Mouse (Mus musculus) lung, embryonic 16.5 days (tissue): ENCODE results near the gene Cry1. TPM values are rescaled to one million over a fixed set of nuclear protein-coding genes. Genes with fewer than 3 reads are reported as not detected.

Experiments
- ATAC-seq: fragments of 200-750 bp; cut with Nextera tagmentation; 2 replicates; pipeline ENCODE4 v1.8.0; 2017; ENCODE audit warnings: low read depth, mild to moderate bottlenecking, moderate library complexity
- H3K27ac ChIP-seq: fragments of 300-500 bp; sonication (generic); 2 replicates; pipeline ENCODE4 v1.5.1; 2014; ENCODE audit warnings: mild to moderate bottlenecking, control low read depth, low read length
- H3K27me3 ChIP-seq: fragments of 300-500 bp; sonication (generic); 2 replicates; pipeline ENCODE4 v1.6.1; 2014; ENCODE audit warnings: low read depth, low read length, mixed read lengths; ENCODE audit not compliant: control insufficient read depth, insufficient read depth
- H3K36me3 ChIP-seq: fragments of 300-500 bp; sonication (generic); 2 replicates; pipeline ENCODE4 v1.6.1; 2014; ENCODE audit warnings: low read length; ENCODE audit not compliant: control insufficient read depth, insufficient read depth
- H3K4me1 ChIP-seq: fragments of 300-500 bp; sonication (generic); replicated peaks from 2 replicates; pipeline ENCODE4 v1.6.1; 2014; ENCODE audit warnings: low read length, mixed read lengths; ENCODE audit not compliant: control insufficient read depth, insufficient read depth
- H3K4me2 ChIP-seq: fragments of 300-500 bp; sonication (generic); 2 replicates; pipeline ENCODE4 v1.6.1; 2014; ENCODE audit warnings: low read depth, low read length, control low read depth
- H3K4me3 ChIP-seq: fragments of 300-500 bp; sonication (generic); 2 replicates; pipeline ENCODE4 v1.5.1; 2014; ENCODE audit warnings: mild to moderate bottlenecking, low read length, control low read depth
- H3K9ac ChIP-seq: fragments of 300-500 bp; sonication (generic); 2 replicates; pipeline ENCODE4 v1.6.1; 2014; ENCODE audit warnings: low read length, control low read depth
- H3K9me3 ChIP-seq: fragments of 300-500 bp; sonication (generic); 2 replicates; pipeline ENCODE4 v1.6.1; 2016; ENCODE audit warnings: low read length; ENCODE audit not compliant: control insufficient read depth
- WGBS: fragments of 180-500 bp; shearing (Covaris S2); extraction: QIAGEN DNeasy Blood & Tissue Kit; methylation state at CpG from one replicate; pipeline ENCODE4 v1.1.7; 2014; 5-methylcytosine and 5-hydroxymethylcytosine counted together
- polyA plus RNA-seq: library from polyadenylated mRNA; unstranded; fragments of >200 nt; fragmentation: Nextera tagmentation; extraction: Ambion mirVana; gene quantifications from 2 replicates; pipeline ENCODE4 v1.2.1, GENCODE M21; 2015

The Cry1 gene
- polyA plus RNA-seq, 1 experiment from 2014 or later, result 28.2 TPM

DNA sequence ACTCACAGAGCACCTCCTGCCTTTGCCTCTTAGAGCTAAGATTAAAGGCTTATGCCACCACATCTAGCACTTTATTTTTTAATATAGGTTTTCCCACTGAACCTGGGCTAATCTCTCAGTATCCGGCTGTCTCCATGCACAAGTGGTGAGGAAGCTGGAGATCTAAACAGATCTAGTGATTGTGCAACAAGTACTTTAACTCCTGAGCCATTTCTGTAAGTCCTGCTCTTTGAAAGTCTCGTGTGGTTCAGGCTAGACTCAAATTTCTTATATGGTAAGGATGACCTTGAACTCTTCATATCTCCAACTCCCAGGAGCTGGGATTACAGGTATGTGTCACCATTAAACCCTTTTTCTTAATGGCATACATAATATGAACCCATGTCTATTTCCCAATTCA is 8.2 kb downstream of the Cry1 start:
- Histone ChIP-seq H3K4me3 (no peak overlapping the region), H3K9me3 (no peaks in the 10 kb centered on the region), H3K4me1 (no peaks in the 10 kb centered on the region), H3K9ac (no peak overlapping the region), H3K27me3 (no peaks in the 10 kb centered on the region), H3K27ac (no peak overlapping the region), H3K36me3 (no peaks in the 10 kb centered on the region), H3K4me2 (no peak overlapping the region)
- ATAC-seq, result no peak
- WGBS, result 40% methylated on average over 2 of the region's 2 CpGs

DNA sequence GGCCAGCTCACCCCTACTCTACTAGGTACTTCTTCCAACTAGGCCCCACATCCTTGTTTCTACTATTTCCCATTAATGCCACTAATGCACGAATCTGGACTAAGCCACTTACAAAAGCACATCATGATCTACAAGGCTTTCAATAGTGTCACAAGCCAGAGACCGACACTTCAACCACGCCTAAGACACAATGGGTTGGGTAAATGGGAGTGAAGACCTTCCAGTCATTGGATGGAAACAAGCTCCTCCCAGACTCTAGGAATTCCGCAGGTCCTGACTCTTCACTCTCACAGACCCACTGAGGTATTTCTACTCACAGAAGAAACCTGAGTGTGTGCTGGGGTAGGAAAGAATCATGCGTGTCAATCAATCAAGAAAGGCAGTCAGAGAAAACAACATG is 19.6 kb downstream of the Cry1 start:
- H3K27ac ChIP-seq, result no peak overlapping the region
- 85% methylated on average over 5 of the region's 5 CpGs for WGBS
- no peak for ATAC-seq
- H3K4me3 ChIP-seq, result no peak overlapping the region
- peaks cover 2% of the 10 kb centered on the region for H3K4me1 ChIP-seq
- no peaks in the 10 kb centered on the region for H3K27me3 ChIP-seq
- no peaks in the 10 kb centered on the region for H3K9me3 ChIP-seq
- no peak overlapping the region for H3K9ac ChIP-seq
- no peak overlapping the region for H3K4me2 ChIP-seq
- H3K36me3 ChIP-seq, result no peaks in the 10 kb centered on the region

DNA sequence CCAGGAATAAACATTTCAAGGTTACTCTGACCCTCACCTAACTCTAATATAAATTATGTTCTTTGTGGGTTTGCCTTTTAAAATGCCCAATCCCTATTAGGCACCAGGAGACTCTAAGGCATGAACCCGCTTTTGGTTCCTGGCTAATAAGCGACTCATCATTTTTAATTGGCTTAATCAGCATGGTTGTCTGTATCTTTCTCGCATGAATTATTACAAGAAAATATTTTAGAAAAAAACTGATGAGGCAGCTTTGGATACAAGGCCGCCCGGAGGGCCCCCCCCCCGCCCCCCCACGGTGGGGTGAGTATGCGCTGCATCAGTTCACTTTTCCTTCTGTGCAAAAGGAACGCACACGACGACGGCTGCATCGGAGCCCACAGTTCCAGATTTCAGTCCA is 20.1 kb downstream of the Cry1 start:
- Histone ChIP-seq H3K27me3 (no peaks in the 10 kb centered on the region), H3K27ac (no peak overlapping the region), H3K36me3 (no peaks in the 10 kb centered on the region), H3K4me2 (no peak overlapping the region), H3K9me3 (no peaks in the 10 kb centered on the region), H3K9ac (no peak overlapping the region), H3K4me1 (peaks cover 2% of the 10 kb centered on the region), H3K4me3 (no peak overlapping the region)
- no peak for ATAC-seq
- WGBS, result 92% methylated on average over 13 of the region's 13 CpGs

DNA sequence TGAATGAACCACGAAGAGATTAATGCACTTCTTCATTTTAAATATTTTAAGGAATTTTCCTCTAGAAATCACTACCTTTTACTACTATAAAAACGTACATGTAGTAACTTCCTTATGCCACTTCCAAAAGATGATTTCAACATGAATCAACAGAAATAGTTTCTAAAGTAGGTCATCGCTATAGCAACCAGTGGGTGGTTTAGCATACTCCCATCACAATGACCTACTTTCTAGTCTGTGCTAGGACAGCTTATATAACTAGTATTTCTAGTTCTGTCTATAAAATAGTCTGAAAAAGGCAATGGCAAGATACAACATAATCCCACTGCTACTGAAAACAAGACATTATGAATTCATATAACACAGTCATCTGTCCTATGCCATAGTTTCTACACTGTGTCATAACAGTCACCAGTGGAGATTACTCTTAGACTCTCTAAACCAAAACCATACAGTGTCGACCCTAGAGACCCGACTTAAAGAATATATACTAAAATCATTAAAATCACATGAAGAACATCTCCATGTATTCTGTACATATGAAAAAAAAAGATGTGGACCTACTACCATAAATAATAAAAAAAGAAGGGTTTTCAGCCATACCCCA is 23.0 kb downstream of the Cry1 start:
- H3K4me3 ChIP-seq, result no peak overlapping the region
- peaks cover 2% of the 10 kb centered on the region for H3K4me1 ChIP-seq
- H3K36me3 ChIP-seq, result no peaks in the 10 kb centered on the region
- H3K9ac ChIP-seq, result no peak overlapping the region
- no peaks in the 10 kb centered on the region for H3K27me3 ChIP-seq
- no peaks in the 10 kb centered on the region for H3K9me3 ChIP-seq
- WGBS, result 69% methylated on average over 5 of the region's 5 CpGs
- no peak overlapping the region for H3K27ac ChIP-seq
- peak; percentile 83 for ATAC-seq
- 0 out of 2 replicates have a peak overlapping the region, but pooled peaks have one; percentile 3 for H3K4me2 ChIP-seq

DNA sequence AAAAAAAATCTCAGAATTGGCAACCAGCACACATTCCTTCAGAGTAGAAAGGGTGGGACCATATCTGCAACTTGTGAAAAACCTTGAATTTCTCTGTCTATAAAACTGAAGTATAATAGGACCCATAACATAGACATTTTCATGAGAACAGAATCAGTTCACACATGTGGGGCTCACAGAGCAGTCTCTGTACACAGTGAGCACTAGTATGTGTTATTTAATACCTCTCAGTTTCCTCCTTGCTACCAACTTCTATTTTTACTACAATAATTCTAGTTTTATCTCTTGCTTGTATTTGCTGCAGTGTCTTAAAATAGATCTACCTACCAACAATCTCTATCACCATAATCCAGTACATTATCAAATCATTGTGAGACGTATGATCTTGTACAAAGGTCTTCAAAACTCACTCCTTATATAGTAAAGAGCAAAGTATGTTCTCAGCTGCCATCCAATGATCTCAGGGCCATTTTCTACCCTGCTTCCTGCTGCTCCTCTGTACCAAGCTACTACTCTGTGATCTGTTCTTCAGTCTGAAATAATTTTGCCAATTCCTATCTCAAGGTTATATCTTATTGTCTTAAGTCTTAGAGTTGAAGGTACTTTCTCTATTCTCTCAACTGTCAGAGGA is 24.8 kb downstream of the Cry1 start:
- no peaks in the 10 kb centered on the region for H3K9me3 ChIP-seq
- no peaks in the 10 kb centered on the region for H3K27me3 ChIP-seq
- no peak overlapping the region for H3K4me2 ChIP-seq
- H3K36me3 ChIP-seq, result no peaks in the 10 kb centered on the region
- no peak for ATAC-seq
- H3K4me3 ChIP-seq, result no peak overlapping the region
- H3K9ac ChIP-seq, result no peak overlapping the region
- 62% methylated on average over 1 of the region's 1 CpGs for WGBS
- no peak overlapping the region for H3K27ac ChIP-seq
- H3K4me1 ChIP-seq, result peaks cover 2% of the 10 kb centered on the region

DNA sequence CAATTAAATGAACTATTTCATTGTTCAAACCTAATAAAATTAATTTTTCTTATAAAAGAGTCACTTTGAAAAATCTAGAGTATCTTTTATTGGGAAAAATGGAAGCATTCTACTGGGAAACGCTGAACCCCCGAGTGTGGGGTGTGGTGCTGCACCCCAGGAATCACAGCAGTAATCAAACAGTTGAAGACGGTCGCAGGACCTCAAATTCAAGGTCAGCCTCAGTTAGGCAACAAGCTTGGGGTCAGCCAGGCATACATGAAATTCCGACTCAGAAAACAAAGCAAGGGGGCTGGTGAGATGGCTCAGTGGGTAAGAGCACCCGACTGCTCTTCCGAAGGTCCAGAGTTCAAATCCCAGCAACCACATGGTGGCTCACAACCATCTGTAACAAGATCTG is 27.4 kb downstream of the Cry1 start:
- 89% methylated on average over 7 of the region's 7 CpGs for WGBS
- Histone ChIP-seq H3K27me3 (no peaks in the 10 kb centered on the region), H3K9me3 (no peaks in the 10 kb centered on the region), H3K9ac (no peak overlapping the region), H3K4me2 (no peak overlapping the region), H3K4me3 (no peak overlapping the region), H3K27ac (no peak overlapping the region), H3K36me3 (no peaks in the 10 kb centered on the region), H3K4me1 (peaks cover under 1% of the 10 kb centered on the region)
- no peak for ATAC-seq

DNA sequence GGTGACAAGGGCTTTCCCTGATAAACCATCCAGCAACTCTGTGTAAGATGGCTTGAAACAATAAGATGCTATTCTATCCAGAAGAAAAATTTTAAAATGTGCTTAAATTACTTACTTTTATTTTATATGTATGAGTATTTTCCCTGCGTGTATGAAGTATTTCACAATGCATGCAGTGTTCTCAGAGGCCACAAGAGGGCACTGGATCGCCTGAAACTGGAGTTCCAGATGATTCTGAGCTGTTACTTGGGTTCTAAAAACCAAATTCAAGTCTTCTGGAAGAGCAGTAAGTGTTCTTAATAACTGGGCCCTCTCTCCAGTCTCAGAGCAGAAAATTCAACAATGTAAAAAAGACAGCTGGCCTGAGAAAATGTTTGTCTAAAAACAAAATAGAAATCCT is 30.7 kb downstream of the Cry1 start:
- H3K4me3 ChIP-seq, result no peak overlapping the region
- 8% methylated on average over 2 of the region's 2 CpGs for WGBS
- H3K36me3 ChIP-seq, result no peaks in the 10 kb centered on the region

DNA sequence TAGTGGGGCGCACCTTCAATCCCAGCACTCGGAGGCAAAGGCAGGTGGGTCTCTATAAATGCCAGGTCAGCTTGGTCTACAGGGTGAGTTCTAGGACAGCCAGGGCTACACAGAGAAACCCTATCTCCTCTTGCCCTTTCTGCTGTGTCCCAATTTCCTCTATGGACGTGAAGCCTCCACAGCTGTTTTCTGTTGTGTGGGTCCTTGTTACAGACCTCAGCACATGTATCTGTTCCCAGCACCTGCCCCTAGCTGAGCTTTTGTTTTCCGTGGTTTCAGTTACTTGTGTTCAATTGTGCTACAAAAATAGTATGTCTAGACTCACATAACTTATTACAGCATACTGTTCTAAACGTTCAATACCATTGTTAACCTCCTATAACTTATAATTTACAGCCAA is 35.6 kb downstream of the Cry1 start:
- H3K9me3 ChIP-seq, result no peaks in the 10 kb centered on the region
- no peaks in the 10 kb centered on the region for H3K27me3 ChIP-seq
- no peak overlapping the region for H3K9ac ChIP-seq
- H3K36me3 ChIP-seq, result peaks cover 8% of the 10 kb centered on the region; the same call in 1 of the 2 replicates
- H3K27ac ChIP-seq, result no peak overlapping the region
- WGBS, result 89% methylated on average over 5 of the region's 5 CpGs
- no peak overlapping the region for H3K4me3 ChIP-seq
- H3K4me2 ChIP-seq, result no peak overlapping the region
- ATAC-seq, result no peak
- no peaks in the 10 kb centered on the region for H3K4me1 ChIP-seq

More for the DNA sequence above, 30.7 kb downstream of the Cry1 start:
- no peaks in the 10 kb centered on the region for H3K4me1 ChIP-seq
- H3K9ac ChIP-seq, result no peak overlapping the region
- no peak overlapping the region for H3K4me2 ChIP-seq
- no peak for ATAC-seq
- H3K27ac ChIP-seq, result no peak overlapping the region
- H3K27me3 ChIP-seq, result no peaks in the 10 kb centered on the region
- H3K9me3 ChIP-seq, result no peaks in the 10 kb centered on the region

DNA sequence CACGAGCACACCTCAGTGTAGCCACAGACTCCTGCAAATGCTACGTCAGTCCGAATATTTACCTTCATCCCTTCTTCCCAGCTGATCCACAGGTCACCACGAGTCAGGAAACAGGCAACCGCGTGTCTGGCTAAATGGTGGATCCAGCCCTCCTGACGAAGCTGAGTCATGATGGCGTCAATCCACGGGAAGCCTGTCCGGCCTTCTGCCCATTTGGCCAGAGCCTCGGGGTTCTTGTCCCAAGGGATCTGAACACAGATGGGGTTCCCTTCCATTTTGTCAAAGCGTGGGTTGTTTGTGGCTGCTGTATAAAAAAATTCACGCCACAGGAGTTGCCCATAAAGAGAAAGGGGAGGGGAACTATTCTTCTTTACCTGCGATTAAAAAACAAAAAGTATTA is 38.6 kb downstream of the Cry1 start:
- Histone ChIP-seq H3K27me3 (no peaks in the 10 kb centered on the region), H3K4me1 (no peaks in the 10 kb centered on the region), H3K9me3 (no peaks in the 10 kb centered on the region), H3K36me3 (peaks cover 15% of the 10 kb centered on the region), H3K4me2 (no peak overlapping the region), H3K27ac (no peak overlapping the region), H3K9ac (no peak overlapping the region), H3K4me3 (no peak overlapping the region)
- WGBS, result 81% methylated on average over 14 of the region's 14 CpGs
- ATAC-seq, result no peak
